8 mouse cellular contexts compared by ENCODE assay signal in the genomic region with DNA sequence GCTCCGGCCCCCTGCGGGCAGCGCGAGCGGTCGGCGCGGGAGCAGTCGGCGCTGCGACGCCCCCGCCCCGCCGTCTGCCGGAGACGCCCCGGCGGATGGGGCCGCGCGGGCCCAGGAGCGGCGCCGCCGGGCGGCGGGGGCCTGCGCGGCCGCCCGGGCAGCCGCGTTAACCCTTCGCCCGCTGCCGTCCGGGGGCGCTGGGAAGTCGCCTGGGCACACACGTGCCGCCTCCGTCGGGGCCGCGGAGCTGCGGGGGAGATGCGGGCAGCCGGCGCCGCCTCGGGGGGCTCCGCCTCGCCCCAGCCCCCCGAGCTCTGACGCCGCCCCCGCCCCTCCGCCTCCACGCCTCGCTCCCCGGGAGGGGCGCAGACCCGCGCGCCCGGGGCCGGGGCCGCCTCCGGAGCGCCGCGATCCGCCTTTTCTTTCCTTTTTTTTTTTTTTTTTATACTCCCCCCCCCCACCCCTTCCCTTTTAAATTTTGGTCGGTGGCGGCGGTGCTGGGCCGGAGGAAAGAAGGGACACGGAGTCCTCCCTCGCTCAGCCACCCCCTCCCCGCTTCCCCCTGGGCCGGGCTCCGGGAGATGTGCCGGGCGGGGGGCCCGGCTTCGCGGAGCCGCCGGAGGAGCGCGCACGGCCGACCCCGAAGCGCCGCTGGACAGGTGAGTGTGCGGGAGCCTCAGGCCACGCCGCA. TPM values are rescaled to one million over a fixed set of nuclear protein-coding genes. Genes with fewer than 3 reads are reported as not detected.
DNase-seq lines count a peak whose midpoint lies in the region; ATAC-seq and TF ChIP-seq lines count a peak whose summit lies in the region.

No protein-coding gene starts in this region.

- peak overlapping the region; percentile 97 for H3K27ac ChIP-seq in kidney, embryonic 16.5 days (ENCODE audit: low read length)
- H3K27ac ChIP-seq in ES-E14 (ENCODE audit: insufficient read depth, low read depth, low read length, poor library complexity, severe bottlenecking): peak overlapping the region; percentile 79
- peak overlapping the region; percentile 98 for H3K27ac ChIP-seq in embryonic facial prominence, embryonic 13.5 days
- peak overlapping the region; percentile 80 for H3K27ac ChIP-seq in intestine, postnatal 0 days (ENCODE audit: low read depth, low read length)
- peak overlapping the region; percentile 99 for H3K27ac ChIP-seq in midbrain, embryonic 16.5 days (ENCODE audit: low read length)

- H3K4me1 ChIP-seq in kidney, embryonic 16.5 days (ENCODE audit: insufficient read depth, low read length): peaks cover 46% of the 10 kb centered on the region
- H3K4me1 ChIP-seq in ES-E14 (ENCODE audit: control insufficient read depth in 2 of 2, insufficient read depth in 2 of 2, low read length in 2 of 2, poor library complexity in 1 of 2): peaks cover 7 to 18% of the 10 kb centered on the region in 2 experiments; a peak in 3 of 4 replicates
- H3K4me1 ChIP-seq in embryonic facial prominence, embryonic 13.5 days: peaks cover 65% of the 10 kb centered on the region
- no peaks in the 10 kb centered on the region for H3K4me1 ChIP-seq in intestine, postnatal 0 days (replicated peaks; ENCODE audit: control insufficient read depth, insufficient read depth, low read length)
- peaks cover 41% of the 10 kb centered on the region for H3K4me1 ChIP-seq in midbrain, embryonic 16.5 days (ENCODE audit: control insufficient read depth, insufficient read depth, low read length)

- no peaks in the 10 kb centered on the region for H3K9me3 ChIP-seq in kidney, embryonic 16.5 days (ENCODE audit: low read length)
- no peaks in the 10 kb centered on the region for H3K9me3 ChIP-seq in ES-E14 (ENCODE audit: control insufficient read depth, insufficient read depth, low read depth, low read length)
- no peaks in the 10 kb centered on the region for H3K9me3 ChIP-seq in embryonic facial prominence, embryonic 13.5 days
- no peaks in the 10 kb centered on the region for H3K9me3 ChIP-seq in intestine, postnatal 0 days (ENCODE audit: control insufficient read depth)
- H3K9me3 ChIP-seq in midbrain, embryonic 16.5 days (replicated peaks; ENCODE audit: control insufficient read depth, low read length, poor library complexity, severe bottlenecking): no peaks in the 10 kb centered on the region

- in situ Hi-C loops in ES-E14 (cut with MboI; ENCODE audit: low sequenced_read_pairs in 2 of 2, unreplicated experiment in 2 of 2): no loop called here

- peak overlapping the region; percentile 94 for H3K4me3 ChIP-seq in kidney, embryonic 16.5 days (ENCODE audit: low read length)
- peak overlapping the region; percentile 80 to 92 for H3K4me3 ChIP-seq in ES-E14 (ENCODE audit: insufficient read depth in 1 of 2, low read depth in 1 of 2, low read length in 2 of 2, poor library complexity in 1 of 2, severe bottlenecking in 1 of 2)
- peak overlapping the region; percentile 97 for H3K4me3 ChIP-seq in embryonic facial prominence, embryonic 13.5 days
- H3K4me3 ChIP-seq in intestine, postnatal 0 days (ENCODE audit: low read depth, low read length): peak overlapping the region; percentile 75
- H3K4me3 ChIP-seq in midbrain, embryonic 16.5 days (ENCODE audit: low read depth, low read length): peak overlapping the region; percentile 98

- H3K36me3 ChIP-seq in kidney, embryonic 16.5 days (ENCODE audit: insufficient read depth, low read length): 0 out of 2 replicates have a peak, but pooled peaks cover under 1% of the 10 kb centered on the region
- peaks cover 2% of the 10 kb centered on the region; the same call in 1 of the 2 replicates for H3K36me3 ChIP-seq in ES-E14 (ENCODE audit: control insufficient read depth, insufficient read depth, low read length, poor library complexity, severe bottlenecking)
- peaks cover 3% of the 10 kb centered on the region for H3K36me3 ChIP-seq in embryonic facial prominence, embryonic 13.5 days
- H3K36me3 ChIP-seq in intestine, postnatal 0 days (ENCODE audit: control insufficient read depth, insufficient read depth): no peaks in the 10 kb centered on the region
- no peaks in the 10 kb centered on the region for H3K36me3 ChIP-seq in midbrain, embryonic 16.5 days (ENCODE audit: control insufficient read depth, insufficient read depth, low read length)

- H3K9ac ChIP-seq in kidney, embryonic 16.5 days (replicated peaks; ENCODE audit: low read length): peak overlapping the region; percentile 93
- H3K9ac ChIP-seq in ES-E14 (ENCODE audit: insufficient read depth, low read depth, low read length, poor library complexity, severe bottlenecking): peak overlapping the region; percentile 81
- H3K9ac ChIP-seq in embryonic facial prominence, embryonic 13.5 days: peak overlapping the region; percentile 94
- H3K9ac ChIP-seq in intestine, postnatal 0 days (ENCODE audit: low read depth, low read length): peak overlapping the region; percentile 49
- H3K9ac ChIP-seq in midbrain, embryonic 16.5 days (ENCODE audit: low read depth, low read length): peak overlapping the region; percentile 98

- WGBS in kidney, embryonic 16.5 days: under 1% methylated on average over 53 of the region's 100 CpGs
- under 1% methylated on average over 55 of the region's 100 CpGs for WGBS in embryonic facial prominence, embryonic 13.5 days
- 0% methylated on average over 43 of the region's 100 CpGs for WGBS in intestine, postnatal 0 days
- under 1% methylated on average over 38 of the region's 100 CpGs for WGBS in midbrain, embryonic 16.5 days

- H3K27me3 ChIP-seq in kidney, embryonic 16.5 days (ENCODE audit: insufficient read depth, low read length): 0 out of 2 replicates have a peak, but pooled peaks cover under 1% of the 10 kb centered on the region
- H3K27me3 ChIP-seq in embryonic facial prominence, embryonic 13.5 days: peaks cover 11% of the 10 kb centered on the region; the same call in 1 of the 2 replicates
- H3K27me3 ChIP-seq in intestine, postnatal 0 days (replicated peaks; ENCODE audit: control insufficient read depth, insufficient read depth, low read length): peaks cover 34% of the 10 kb centered on the region
- H3K27me3 ChIP-seq in midbrain, embryonic 16.5 days (ENCODE audit: control insufficient read depth, insufficient read depth, low read depth, low read length): no peaks in the 10 kb centered on the region

- peak overlapping the region; percentile 96 for H3K4me2 ChIP-seq in kidney, embryonic 16.5 days (replicated peaks; ENCODE audit: low read depth, low read length)
- H3K4me2 ChIP-seq in embryonic facial prominence, embryonic 13.5 days: peak overlapping the region; percentile 74
- H3K4me2 ChIP-seq in intestine, postnatal 0 days (replicated peaks; ENCODE audit: low read depth): peak overlapping the region; percentile 84
- peak overlapping the region; percentile 93 for H3K4me2 ChIP-seq in midbrain, embryonic 16.5 days (ENCODE audit: low read length)

- TF ChIP-seq CTCF in intestine, postnatal 0 days (IDR thresholded peaks at IDR 0.05; ENCODE audit: low read depth): no peak

- no peak for DNase-seq in kidney, adult 11 months
- DNase-seq in ES-E14 (ENCODE audit: low read depth, low spot score): no peak
- no peak for DNase-seq in ovary, adult 18-20 months (ENCODE audit: low spot score)
- DNase-seq in ovary, postnatal 36 days (ENCODE audit: low spot score): no peak

- ATAC-seq in kidney, embryonic 16.5 days (ENCODE audit: low FRiP score, low TSS enrichment): no peak; the same call in 1 of the 2 replicates
- ATAC-seq in embryonic facial prominence, embryonic 13.5 days (ENCODE audit: insufficient number of reproducible peaks, insufficient read depth, low FRiP score, low TSS enrichment, low read depth): no peak
- ATAC-seq in intestine, postnatal 0 days: peak; percentile 9; the same call in 1 of the 2 replicates
- peak; percentile 2; the same call in 1 of the 2 replicates for ATAC-seq in midbrain, embryonic 16.5 days

TF ChIP-seq in ES-E14, 5 proteins besides CTCF, POLR2A, EP300 and RAD21:
- TF ChIP-seq ZNF384 (IDR thresholded peaks at IDR 0.05; ENCODE audit: low read depth, low read length) (peak; percentile 45; the same call in 1 of the 2 replicates), MAFK (IDR thresholded peaks at IDR 0.05; ENCODE audit: insufficient read depth, low read depth, low read length) (no peak)

RNA-seq across cellular contexts. Expression of a gene that starts 0.5 kb away (rescaled TPM):
- 17.8 and 19.6 TPM in 2 replicates for polyA plus RNA-seq in kidney, embryonic 16.5 days (2015; fragmentation: Nextera tagmentation; extraction: Ambion mirVana)
- 119 and 213 TPM in 2 replicates for total RNA-seq in ES-E14 (2012; rRNA removed)
- polyA plus RNA-seq in embryonic facial prominence, embryonic 13.5 days (2015; fragmentation: Nextera tagmentation; extraction: Ambion mirVana): 30.5 and 31.6 TPM in 2 replicates
- polyA plus RNA-seq in intestine, postnatal 0 days (2015; fragmentation: Nextera tagmentation; extraction: Ambion mirVana): 4.4 and 5.6 TPM in 2 replicates
- 54.8 and 59.8 TPM in 2 replicates for polyA plus RNA-seq in midbrain, embryonic 16.5 days (2015; fragmentation: Nextera tagmentation; extraction: Ambion mirVana)

RNA-seq across cellular contexts. Expression of a gene that starts 54.6 kb away (rescaled TPM):
- polyA plus RNA-seq in kidney, embryonic 16.5 days (2015; fragmentation: Nextera tagmentation; extraction: Ambion mirVana): 0.85 and 1.0 TPM in 2 replicates
- total RNA-seq in ES-E14 (2012; rRNA removed): 1.8 and 3.1 TPM in 2 replicates
- polyA plus RNA-seq in embryonic facial prominence, embryonic 13.5 days (2015; fragmentation: Nextera tagmentation; extraction: Ambion mirVana): 0.55 and 0.63 TPM in 2 replicates
- 0.09 and 0.12 TPM in 2 replicates for polyA plus RNA-seq in intestine, postnatal 0 days (2015; fragmentation: Nextera tagmentation; extraction: Ambion mirVana)
- 0.58 and 0.69 TPM in 2 replicates for polyA plus RNA-seq in midbrain, embryonic 16.5 days (2015; fragmentation: Nextera tagmentation; extraction: Ambion mirVana)

RNA-seq across cellular contexts. Expression of a gene that starts 54.9 kb away (rescaled TPM):
- polyA plus RNA-seq in kidney, embryonic 16.5 days (2015; fragmentation: Nextera tagmentation; extraction: Ambion mirVana): 58.2 and 65.1 TPM in 2 replicates
- total RNA-seq in ES-E14 (2012; rRNA removed): 30.3 and 43.3 TPM in 2 replicates
- 58.0 and 61.3 TPM in 2 replicates for polyA plus RNA-seq in embryonic facial prominence, embryonic 13.5 days (2015; fragmentation: Nextera tagmentation; extraction: Ambion mirVana)
- 13.8 and 16.0 TPM in 2 replicates for polyA plus RNA-seq in intestine, postnatal 0 days (2015; fragmentation: Nextera tagmentation; extraction: Ambion mirVana)
- 6.1 and 6.7 TPM in 2 replicates for polyA plus RNA-seq in midbrain, embryonic 16.5 days (2015; fragmentation: Nextera tagmentation; extraction: Ambion mirVana)

Comparison
In these comparisons a context has a peak if more than half of its experiments do, and no peak if none do; other contexts are left out.
1. ATAC-seq: peak in intestine, postnatal 0 days (single experiment) and midbrain, embryonic 16.5 days (single experiment); none in kidney, embryonic 16.5 days (single experiment) and embryonic facial prominence, embryonic 13.5 days (single experiment).
2. Peak in every context shown above with its lines, with median percentiles within 50 percentile points of each other: H3K27ac ChIP-seq, H3K4me2 ChIP-seq, H3K4me3 ChIP-seq and H3K9ac ChIP-seq.